Mouse (Mus musculus) spleen, postnatal 36 days (tissue): ENCODE data around the gene Bola1.

ENCODE experiments used
- DNase-seq, 2 experiments: peaks; one replicate each; pipeline ENCODE4 v3.0.0; 2022; ENCODE audit warnings: low spot score in 2 of 2, mixed read lengths in 1 of 2

The Bola1 gene

DNA sequence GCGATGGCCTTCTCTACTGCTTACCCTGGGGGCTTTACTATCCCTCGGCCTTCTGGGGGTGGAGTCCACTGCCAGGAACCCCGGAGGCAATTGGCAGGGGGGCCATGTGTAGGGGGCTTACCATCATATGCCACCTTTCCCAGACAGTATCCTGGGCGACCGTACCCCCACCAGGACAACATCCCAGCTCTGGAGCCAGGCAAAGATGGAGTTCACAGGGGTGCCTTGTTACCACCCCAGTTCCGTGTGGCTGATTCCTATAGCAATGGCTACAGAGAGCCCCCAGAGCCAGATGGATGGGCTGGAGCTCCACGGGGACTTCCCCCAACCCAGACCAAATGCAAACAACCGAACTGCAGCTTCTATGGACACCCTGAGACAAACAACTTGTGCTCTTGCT lies 64.0 kb downstream of the Bola1 start:
- DNase-seq, result no peak

DNA sequence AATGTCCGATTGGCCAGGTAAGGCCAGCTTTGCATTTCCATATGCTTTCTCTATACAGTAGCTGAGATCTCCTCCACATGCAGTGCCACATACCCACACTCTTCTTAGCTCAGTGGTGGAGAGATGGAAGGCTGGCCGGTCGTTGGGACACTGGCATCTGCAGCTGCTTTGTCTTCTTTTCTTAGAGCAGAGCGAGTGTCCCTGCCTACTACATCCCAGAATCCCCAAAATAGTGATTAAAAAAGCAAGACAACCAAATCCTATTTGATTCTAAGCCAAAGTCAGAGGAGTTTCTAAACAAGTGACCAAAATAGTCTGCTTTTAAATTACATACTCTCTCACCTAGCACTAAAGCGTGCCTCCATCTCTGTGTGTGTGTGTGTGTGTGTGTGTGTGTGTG lies 66.9 kb downstream of the Bola1 start:
- no peak for DNase-seq

DNA sequence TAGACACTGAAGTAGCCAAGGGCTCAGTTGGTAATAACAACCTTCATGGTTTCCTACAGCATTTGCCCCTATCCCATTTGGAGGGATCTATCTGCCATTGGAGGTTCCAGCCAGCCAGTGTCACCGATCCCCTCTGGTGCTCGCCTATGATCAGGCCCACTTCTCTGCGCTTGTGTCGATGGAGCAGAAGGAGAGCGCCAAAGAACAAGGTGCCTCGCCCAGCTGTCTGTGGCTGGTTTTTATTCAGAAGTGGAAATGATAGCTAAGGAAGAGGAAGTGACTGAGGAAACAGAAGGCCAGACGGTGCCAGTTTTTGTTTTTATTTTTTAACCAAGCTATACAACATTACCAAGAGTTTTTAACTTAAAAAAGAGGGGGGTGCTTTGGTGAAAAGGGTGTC lies 67.7 kb downstream of the Bola1 start:
- no peak for DNase-seq

DNA sequence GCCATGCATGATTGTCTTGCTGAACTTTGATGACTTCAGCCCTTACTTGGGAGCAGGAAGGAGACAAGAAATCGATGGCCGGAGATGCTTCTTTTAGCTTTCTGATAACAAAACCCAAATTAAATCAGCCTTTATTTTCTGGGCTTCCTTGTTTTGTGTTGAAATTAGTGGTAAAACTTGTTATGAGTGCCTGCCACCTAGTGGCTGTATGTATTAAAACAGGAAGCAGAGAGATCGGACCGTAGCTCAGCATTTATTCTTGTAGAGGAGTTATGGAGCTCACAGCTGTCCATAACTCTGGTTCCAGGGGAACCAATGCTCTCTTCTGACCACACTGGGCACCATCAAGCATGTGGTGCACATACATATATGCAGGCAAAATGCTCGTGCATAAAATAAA lies 71.6 kb downstream of the Bola1 start:
- peak; percentile 53 to 72 for DNase-seq
